Mouse (Mus musculus): ENCODE measurements at regions not wholly inside any gene's neighbourhood (a gene's known extent, or its start where the extent isn't known, plus 50 kb on each side); places are given as distances from the start of the nearest gene placed in this dataset.

- no peaks in the 10 kb centered on the region for H3K36me3 ChIP-seq (ENCODE audit: control insufficient read depth, insufficient read depth, low read length)
- TF ChIP-seq POLR2A (IDR thresholded peaks at IDR 0.05; ENCODE audit: control insufficient read depth, extremely low read depth, insufficient read depth, low read length, poor library complexity) = no peak
- TF ChIP-seq CTCF (IDR thresholded peaks at IDR 0.05; ENCODE audit: borderline replicate concordance, control insufficient read depth, extremely low read depth, insufficient read depth, low read length, poor library complexity) = no peak
- no peak overlapping the region for H3K27ac ChIP-seq (ENCODE audit: control insufficient read depth, insufficient read depth, low read length)
- H3K27me3 ChIP-seq (ENCODE audit: control insufficient read depth, insufficient read depth, low read length) = no peaks in the 10 kb centered on the region
- 73% methylated on average over 9 of the region's 9 CpGs for WGBS
- peaks cover 16% of the 10 kb centered on the region for H3K4me1 ChIP-seq (replicated peaks; ENCODE audit: control insufficient read depth, insufficient read depth, low read length)
- no peak for DNase-seq
- no peak overlapping the region for H3K4me3 ChIP-seq (ENCODE audit: control insufficient read depth, insufficient read depth, low read length)
These were observed 77.0 kb upstream of the Slc38a2 start for GRCm38 (mm10) chr15:96776476-96777075.

- Histone ChIP-seq H3K4me1 (replicated peaks; ENCODE audit: control insufficient read depth, insufficient read depth, low read length) (peaks cover 26% of the 10 kb centered on the region), H3K27ac (ENCODE audit: control insufficient read depth, insufficient read depth, low read length) (no peak overlapping the region), H3K36me3 (ENCODE audit: control insufficient read depth, insufficient read depth, low read length) (no peaks in the 10 kb centered on the region), H3K4me3 (ENCODE audit: control insufficient read depth, insufficient read depth, low read length) (no peak overlapping the region), H3K27me3 (ENCODE audit: control insufficient read depth, insufficient read depth, low read length) (no peaks in the 10 kb centered on the region)
- WGBS = 68% methylated on average over 5 of the region's 5 CpGs
- no peak for TF ChIP-seq CTCF (IDR thresholded peaks at IDR 0.05; ENCODE audit: borderline replicate concordance, control insufficient read depth, extremely low read depth, insufficient read depth, low read length, poor library complexity)
- TF ChIP-seq POLR2A (IDR thresholded peaks at IDR 0.05; ENCODE audit: control insufficient read depth, extremely low read depth, insufficient read depth, low read length, poor library complexity) = no peak
- DNase-seq = no peak
These were observed 75.6 kb upstream of the Slc38a2 start for GRCm38 (mm10) chr15:96775129-96775528.

- no peak for TF ChIP-seq POLR2A (IDR thresholded peaks at IDR 0.05; ENCODE audit: control insufficient read depth, extremely low read depth, insufficient read depth, low read length, poor library complexity)
- no peak for TF ChIP-seq CTCF (IDR thresholded peaks at IDR 0.05; ENCODE audit: borderline replicate concordance, control insufficient read depth, extremely low read depth, insufficient read depth, low read length, poor library complexity)
- H3K27ac ChIP-seq (ENCODE audit: control insufficient read depth, insufficient read depth, low read length) = no peak overlapping the region; the same call in 1 of the 2 replicates
These were observed 75.1 kb upstream of the Slc38a2 start for GRCm38 (mm10) chr15:96774664-96775063.

GRCm38 (mm10) chr15:96773656-96774055 lies 74.1 kb upstream of the Slc38a2 start:
- H3K4me1 ChIP-seq (replicated peaks; ENCODE audit: control insufficient read depth, insufficient read depth, low read length) = peaks cover 28% of the 10 kb centered on the region
- H3K27ac ChIP-seq (ENCODE audit: control insufficient read depth, insufficient read depth, low read length) = no peak overlapping the region
- DNase-seq = no peak
- H3K36me3 ChIP-seq (ENCODE audit: control insufficient read depth, insufficient read depth, low read length) = no peaks in the 10 kb centered on the region
- no peak overlapping the region for H3K4me3 ChIP-seq (ENCODE audit: control insufficient read depth, insufficient read depth, low read length)
- TF ChIP-seq CTCF (IDR thresholded peaks at IDR 0.05; ENCODE audit: borderline replicate concordance, control insufficient read depth, extremely low read depth, insufficient read depth, low read length, poor library complexity) (no peak), POLR2A (IDR thresholded peaks at IDR 0.05; ENCODE audit: control insufficient read depth, extremely low read depth, insufficient read depth, low read length, poor library complexity) (no peak)
- 68% methylated on average over 1 of the region's 1 CpGs for WGBS
- H3K27me3 ChIP-seq (ENCODE audit: control insufficient read depth, insufficient read depth, low read length) = no peaks in the 10 kb centered on the region

More at GRCm38 (mm10) chr15:96774664-96775063, 75.1 kb upstream of the Slc38a2 start:
- Histone ChIP-seq H3K27me3 (ENCODE audit: control insufficient read depth, insufficient read depth, low read length) (no peaks in the 10 kb centered on the region), H3K4me1 (replicated peaks; ENCODE audit: control insufficient read depth, insufficient read depth, low read length) (peaks cover 26% of the 10 kb centered on the region), H3K36me3 (ENCODE audit: control insufficient read depth, insufficient read depth, low read length) (no peaks in the 10 kb centered on the region), H3K4me3 (ENCODE audit: control insufficient read depth, insufficient read depth, low read length) (no peak overlapping the region)
- 86% methylated on average over 6 of the region's 6 CpGs for WGBS
- no peak for DNase-seq

DNA sequence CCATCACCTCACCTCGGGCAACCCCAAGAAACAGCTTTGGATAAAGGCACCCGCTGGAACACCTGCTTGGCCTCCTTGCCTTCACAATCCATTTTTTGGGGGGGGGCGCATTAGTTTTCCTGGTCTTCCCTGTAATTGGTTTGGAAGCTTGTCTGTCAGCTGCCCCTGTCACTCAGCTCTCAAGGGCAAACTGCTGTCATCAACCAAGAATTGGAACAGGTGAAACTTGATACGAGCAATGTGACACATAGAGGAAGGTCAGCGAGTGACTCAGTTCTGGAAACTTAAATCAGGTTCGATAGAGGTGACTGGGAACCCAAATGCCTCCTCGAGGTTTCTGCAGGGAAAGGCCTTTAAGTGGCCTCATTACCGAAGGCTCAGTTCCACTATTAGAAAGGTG lies 73.2 kb upstream of the Slc38a2 start:
- Histone ChIP-seq H3K27ac (ENCODE audit: control insufficient read depth, insufficient read depth, low read length) (no peak overlapping the region), H3K4me1 (replicated peaks; ENCODE audit: control insufficient read depth, insufficient read depth, low read length) (peaks cover 27% of the 10 kb centered on the region)
- no peak for DNase-seq

GRCm38 (mm10) chr15:96770786-96771185 lies 71.3 kb upstream of the Slc38a2 start:
- TF ChIP-seq CTCF (IDR thresholded peaks at IDR 0.05; ENCODE audit: borderline replicate concordance, control insufficient read depth, extremely low read depth, insufficient read depth, low read length, poor library complexity) = no peak
- TF ChIP-seq POLR2A (IDR thresholded peaks at IDR 0.05; ENCODE audit: control insufficient read depth, extremely low read depth, insufficient read depth, low read length, poor library complexity) = no peak
- Histone ChIP-seq H3K4me1 (replicated peaks; ENCODE audit: control insufficient read depth, insufficient read depth, low read length) (peaks cover 23% of the 10 kb centered on the region), H3K4me3 (ENCODE audit: control insufficient read depth, insufficient read depth, low read length) (no peak overlapping the region), H3K36me3 (ENCODE audit: control insufficient read depth, insufficient read depth, low read length) (no peaks in the 10 kb centered on the region), H3K27ac (ENCODE audit: control insufficient read depth, insufficient read depth, low read length) (no peak overlapping the region), H3K27me3 (ENCODE audit: control insufficient read depth, insufficient read depth, low read length) (no peaks in the 10 kb centered on the region)
- no peak for DNase-seq
- WGBS = 54% methylated on average over 8 of the region's 8 CpGs

More for the DNA sequence above, 73.2 kb upstream of the Slc38a2 start:
- 92% methylated on average over 8 of the region's 8 CpGs for WGBS
- no peak for TF ChIP-seq CTCF (IDR thresholded peaks at IDR 0.05; ENCODE audit: borderline replicate concordance, control insufficient read depth, extremely low read depth, insufficient read depth, low read length, poor library complexity)
- TF ChIP-seq POLR2A (IDR thresholded peaks at IDR 0.05; ENCODE audit: control insufficient read depth, extremely low read depth, insufficient read depth, low read length, poor library complexity) = no peak
- Histone ChIP-seq H3K4me3 (ENCODE audit: control insufficient read depth, insufficient read depth, low read length) (no peak overlapping the region), H3K36me3 (ENCODE audit: control insufficient read depth, insufficient read depth, low read length) (no peaks in the 10 kb centered on the region), H3K27me3 (ENCODE audit: control insufficient read depth, insufficient read depth, low read length) (no peaks in the 10 kb centered on the region)

- Histone ChIP-seq H3K27ac (ENCODE audit: control insufficient read depth, insufficient read depth, low read length) (no peak overlapping the region), H3K4me3 (ENCODE audit: control insufficient read depth, insufficient read depth, low read length) (no peak overlapping the region), H3K27me3 (ENCODE audit: control insufficient read depth, insufficient read depth, low read length) (no peaks in the 10 kb centered on the region), H3K4me1 (replicated peaks; ENCODE audit: control insufficient read depth, insufficient read depth, low read length) (peaks cover 23% of the 10 kb centered on the region), H3K36me3 (ENCODE audit: control insufficient read depth, insufficient read depth, low read length) (no peaks in the 10 kb centered on the region)
- WGBS = 71% methylated on average over 7 of the region's 7 CpGs
- TF ChIP-seq CTCF (IDR thresholded peaks at IDR 0.05; ENCODE audit: borderline replicate concordance, control insufficient read depth, extremely low read depth, insufficient read depth, low read length, poor library complexity) (no peak), POLR2A (IDR thresholded peaks at IDR 0.05; ENCODE audit: control insufficient read depth, extremely low read depth, insufficient read depth, low read length, poor library complexity) (no peak)
- DNase-seq = no peak
These were observed 70.8 kb upstream of the Slc38a2 start for GRCm38 (mm10) chr15:96770299-96770698.
